Mouse (Mus musculus) adipocyte (in vitro differentiated cells): Measurements from ENCODE around the gene Ush2a.
A peak's percentile ranks its signal among the peaks of the same experiment; 100 is the strongest.

ENCODE experiments used
- DNase-seq: peaks from one replicate; pipeline ENCODE4 v3.0.0-alpha.2; 2016; ENCODE audit warnings: low spot score

Gene Ush2a

DNA sequence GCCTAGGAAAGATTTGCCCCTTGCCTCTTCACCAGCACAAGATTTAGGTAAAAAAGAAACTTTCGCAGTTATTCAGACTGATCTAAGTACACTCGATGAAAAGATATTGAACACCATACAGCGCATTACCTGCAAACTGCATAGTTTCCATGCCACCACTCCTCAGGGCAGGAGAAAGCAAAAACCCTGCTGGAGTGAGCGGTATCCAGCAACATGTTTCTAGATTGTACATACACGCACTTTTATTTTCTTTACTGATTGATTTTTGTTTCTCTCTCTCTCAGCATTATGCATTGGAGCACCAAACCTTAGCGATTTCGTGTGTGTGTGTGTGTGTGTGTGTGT lies 746.1 kb downstream of the Ush2a start:
- no peak for DNase-seq

DNA sequence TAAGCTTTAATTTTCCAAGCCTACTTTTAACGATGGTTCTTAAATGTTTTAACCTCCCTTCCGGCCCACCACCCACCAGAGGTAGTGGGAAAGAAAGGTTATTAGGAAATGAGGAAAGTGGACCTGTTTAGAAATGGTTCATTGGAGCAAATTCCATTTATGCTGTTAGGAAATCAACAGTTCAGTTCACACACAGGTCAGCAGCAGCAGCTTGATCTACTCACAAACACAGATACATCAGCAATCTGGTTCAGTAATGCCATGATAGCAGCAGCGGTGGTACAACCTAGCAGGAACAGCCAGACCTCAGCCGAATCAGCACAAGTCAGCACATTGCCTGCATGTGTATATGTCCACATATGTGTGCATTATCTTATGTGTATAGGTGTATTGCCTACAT lies 748.8 kb downstream of the Ush2a start:
- DNase-seq, result no peak

DNA sequence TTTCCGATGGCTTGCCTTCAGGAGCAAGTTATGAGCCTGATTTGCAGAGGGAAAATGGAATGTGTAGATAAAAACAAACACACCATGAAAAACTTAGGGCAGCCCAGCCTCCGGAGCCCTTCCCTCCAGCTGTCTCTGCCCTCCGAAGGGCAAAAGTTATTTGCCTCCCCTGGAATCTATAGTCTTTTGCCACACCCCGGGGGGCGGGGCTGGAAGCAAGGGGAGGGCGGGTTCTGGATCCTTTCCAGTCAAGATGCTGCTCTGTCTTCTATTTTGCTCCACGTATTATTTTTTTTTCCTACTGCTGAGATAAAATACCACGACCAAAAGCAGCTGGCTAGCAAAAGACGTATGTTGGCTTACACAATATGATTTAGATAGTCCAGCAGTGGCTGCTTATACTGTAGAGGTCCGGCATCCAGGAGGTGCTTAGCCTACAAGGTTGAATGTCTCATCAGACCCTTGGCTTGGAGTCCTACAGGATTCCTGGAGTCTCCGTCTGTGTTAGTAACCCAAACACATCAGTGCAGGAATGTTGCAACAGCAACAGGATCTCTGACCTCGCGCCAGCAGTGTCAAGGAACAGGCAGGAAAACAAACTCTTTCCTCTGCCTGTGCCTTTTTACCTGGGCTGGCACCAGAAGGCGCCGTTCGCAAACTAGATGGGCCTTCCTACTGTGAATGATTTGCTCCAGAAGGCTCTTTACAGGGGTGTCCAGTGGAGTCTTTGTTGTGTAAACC lies 751.2 kb downstream of the Ush2a start:
- DNase-seq, result peak; percentile 63

DNA sequence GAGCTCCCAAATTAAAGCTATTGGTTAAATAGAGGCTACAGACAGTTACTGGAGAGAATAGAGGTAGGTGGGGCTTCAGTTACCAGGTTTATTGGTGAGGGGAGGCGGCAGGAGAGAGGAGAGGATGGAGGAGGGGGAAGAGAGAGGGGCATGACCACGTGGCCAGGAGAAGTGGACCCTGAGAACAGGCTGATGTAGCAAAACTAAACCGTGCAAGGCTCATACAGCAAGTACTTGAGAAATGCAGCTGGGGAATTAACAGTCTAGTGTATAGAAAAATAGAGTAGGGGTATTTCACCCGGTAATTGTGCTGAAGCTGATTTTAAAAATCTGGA lies 751.7 kb downstream of the Ush2a start:
- DNase-seq, result no peak
